Mouse (Mus musculus) limb, embryonic 14.5 days (tissue): ENCODE data around the gene Zkscan17. TPM values are rescaled to one million over a fixed set of nuclear protein-coding genes. Genes with fewer than 3 reads are reported as not detected.

ENCODE experiments used
- ATAC-seq: fragments of 200-750 bp; cut with Nextera tagmentation; 2 replicates; pipeline ENCODE4 v1.8.0; 2017; ENCODE audit warnings: low read depth, moderate number of reproducible peaks, moderate TSS enrichment; ENCODE audit not compliant: low FRiP score
- DNase-seq: peaks from one replicate; pipeline ENCODE4 v3.0.0-alpha.2; 2015; ENCODE audit warnings: low spot score
- H3K27ac ChIP-seq: fragments of 300-500 bp; sonication (generic); replicated peaks from 2 replicates; pipeline ENCODE4 v1.5.1; 2014; ENCODE audit warnings: low read depth, mild to moderate bottlenecking, low read length, moderate library complexity, mixed read lengths
- H3K27me3 ChIP-seq: fragments of 300-500 bp; sonication (generic); 2 replicates; pipeline ENCODE4 v1.6.1; 2014; ENCODE audit warnings: low read length, mixed read lengths; ENCODE audit not compliant: control insufficient read depth, insufficient read depth
- H3K36me3 ChIP-seq: fragments of 300-500 bp; sonication (generic); 2 replicates; pipeline ENCODE4 v1.6.1; 2014; ENCODE audit warnings: mild to moderate bottlenecking, low read length, moderate library complexity, mixed read lengths; ENCODE audit not compliant: control insufficient read depth, insufficient read depth
- H3K4me1 ChIP-seq: fragments of 300-500 bp; sonication (generic); 2 replicates; pipeline ENCODE4 v1.6.1; 2014; ENCODE audit warnings: antibody characterized with exemption, low read length, mixed read lengths; ENCODE audit not compliant: control insufficient read depth, insufficient read depth
- H3K4me2 ChIP-seq: fragments of 300-500 bp; sonication (generic); replicated peaks from 2 replicates; pipeline ENCODE4 v1.6.1; 2014; ENCODE audit warnings: low read depth, mild to moderate bottlenecking, low read length, moderate library complexity; ENCODE audit not compliant: severe bottlenecking
- H3K4me3 ChIP-seq: fragments of 300-500 bp; sonication (generic); replicated peaks from 2 replicates; pipeline ENCODE4 v1.5.1; 2014; ENCODE audit warnings: low read length
- H3K9ac ChIP-seq: fragments of 300-500 bp; sonication (generic); 2 replicates; pipeline ENCODE4 v1.6.1; 2014; ENCODE audit warnings: mild to moderate bottlenecking, low read depth, low read length, moderate library complexity; ENCODE audit not compliant: severe bottlenecking
- H3K9me3 ChIP-seq: fragments of 300-500 bp; sonication (generic); 2 replicates; pipeline ENCODE4 v1.6.1; 2016; ENCODE audit warnings: low read length; ENCODE audit not compliant: control insufficient read depth
- POLR2A ChIP-seq: fragments of 200-500 bp; IDR thresholded peaks from 2 replicates; pipeline ENCODE4 v1.8.0; 2012; ENCODE audit warnings: inconsistent platforms, mild to moderate bottlenecking, moderate library complexity, borderline replicate concordance; ENCODE audit not compliant: insufficient read depth, insufficient read length; ENCODE audit errors: extremely low read depth
- WGBS: fragments of 180-500 bp; shearing (Covaris S2); extraction: QIAGEN DNeasy Blood & Tissue Kit; methylation state at CpG from one replicate; pipeline ENCODE4 v1.1.7; 2014; 5-methylcytosine and 5-hydroxymethylcytosine counted together
- polyA plus RNA-seq, 2 experiments: library from polyadenylated mRNA; depleted of rRNA in 1 of 2; stranded (reverse) in 1 of 2; unstranded in 1 of 2; fragments of >200 nt; fragmentation: Nextera tagmentation in 1 of 2; extraction: Ambion mirVana in 1 of 2; gene quantifications; 2 replicates each; pipeline versions ENCODE4 v1.2.1 to v1.2.3; 2012 to 2014

Zkscan17 gene
- polyA plus RNA-seq, 2 experiments = 18.1 to 19.5 TPM

GRCm38 (mm10) chr11:59458973-59459372 lies 67.6 kb downstream of the Zkscan17 start:
- Histone ChIP-seq H3K4me2 (no peak overlapping the region), H3K4me1 (peaks cover 6% of the 10 kb centered on the region), H3K9ac (no peak overlapping the region), H3K27ac (peak overlapping the region; percentile 67; the same call in 1 of the 2 replicates), H3K4me3 (no peak overlapping the region), H3K27me3 (no peaks in the 10 kb centered on the region), H3K36me3 (peaks cover 69% of the 10 kb centered on the region), H3K9me3 (peaks cover 18% of the 10 kb centered on the region)
- peak; percentile 87 for ATAC-seq
- DNase-seq = peak; percentile 73
- no peak for TF ChIP-seq POLR2A
- 30% methylated on average over 5 of the region's 5 CpGs for WGBS

- Histone ChIP-seq H3K4me1 (peaks cover 6% of the 10 kb centered on the region), H3K27me3 (no peaks in the 10 kb centered on the region), H3K9ac (no peak overlapping the region), H3K4me2 (no peak overlapping the region), H3K36me3 (peaks cover 66% of the 10 kb centered on the region), H3K4me3 (no peak overlapping the region), H3K9me3 (no peaks in the 10 kb centered on the region), H3K27ac (no peak overlapping the region)
- WGBS = 90% methylated on average over 2 of the region's 2 CpGs
- TF ChIP-seq POLR2A = no peak
- ATAC-seq (no peak), DNase-seq (no peak)
Measured at GRCm38 (mm10) chr11:59456891-59457290, 69.7 kb downstream of the Zkscan17 start.

GRCm38 (mm10) chr11:59456346-59456745 lies 70.2 kb downstream of the Zkscan17 start:
- Histone ChIP-seq H3K4me3 (no peak overlapping the region), H3K4me2 (no peak overlapping the region), H3K9me3 (no peaks in the 10 kb centered on the region), H3K36me3 (peaks cover 63% of the 10 kb centered on the region), H3K27me3 (no peaks in the 10 kb centered on the region), H3K27ac (no peak overlapping the region), H3K9ac (no peak overlapping the region), H3K4me1 (peaks cover 8% of the 10 kb centered on the region)
- WGBS = 94% methylated on average over 2 of the region's 2 CpGs
- no peak for DNase-seq
- no peak for TF ChIP-seq POLR2A
- ATAC-seq = no peak

- DNase-seq = no peak
- peak within 1 kb of the TSS; percentile 76 for H3K27ac ChIP-seq
- H3K4me3 ChIP-seq = peak within 1 kb of the TSS; percentile 75
- H3K4me1 ChIP-seq = peaks cover 16% of the 10 kb centered on the region
- no peaks in the 10 kb centered on the region for H3K27me3 ChIP-seq
- H3K4me2 ChIP-seq = peak within 1 kb of the TSS; percentile 90
- H3K9ac ChIP-seq = peak within 1 kb of the TSS; percentile 70
- 81% methylated on average over 4 of the region's 4 CpGs for WGBS
- ATAC-seq = no peak
- no peak for TF ChIP-seq POLR2A
- H3K9me3 ChIP-seq = no peaks in the 10 kb centered on the region
- peaks cover 37% of the 10 kb centered on the region for H3K36me3 ChIP-seq
Measured at GRCm38 (mm10) chr11:59451086-59451485, 75.5 kb downstream of the Zkscan17 start, which contains the start of gene Snap47. Snap47 (minus strand) TSS chr11:59451186.

- under 1% methylated on average over 38 of the region's 38 CpGs for WGBS
- peak; percentile 53 for ATAC-seq
- peak overlapping the region; percentile 70 for H3K9ac ChIP-seq
- H3K4me2 ChIP-seq = peak overlapping the region; percentile 90
- peaks cover 16% of the 10 kb centered on the region for H3K4me1 ChIP-seq
- H3K27me3 ChIP-seq = no peaks in the 10 kb centered on the region
- peaks cover 32% of the 10 kb centered on the region for H3K36me3 ChIP-seq
- TF ChIP-seq POLR2A = no peak
- no peak for DNase-seq
- H3K9me3 ChIP-seq = no peaks in the 10 kb centered on the region
- peak overlapping the region; percentile 75 for H3K4me3 ChIP-seq
- peak overlapping the region; percentile 76 for H3K27ac ChIP-seq
Measured at GRCm38 (mm10) chr11:59450230-59450771, 76.2 kb downstream of the Zkscan17 start.
